Mouse (Mus musculus) spleen, postnatal 0 days (tissue): Measurements from ENCODE around the gene Mtf2. TPM values are rescaled to one million over a fixed set of nuclear protein-coding genes. Genes with fewer than 3 reads are reported as not detected.

ENCODE experiments used
- polyA plus RNA-seq: library from polyadenylated mRNA; unstranded; fragments of >200 nt; fragmentation: Nextera tagmentation; extraction: Ambion mirVana; gene quantifications from 2 replicates; pipeline ENCODE4 v1.2.1, GENCODE M21; 2015

Gene Mtf2
- 49.9 and 58.7 TPM in 2 replicates for polyA plus RNA-seq

DNA sequence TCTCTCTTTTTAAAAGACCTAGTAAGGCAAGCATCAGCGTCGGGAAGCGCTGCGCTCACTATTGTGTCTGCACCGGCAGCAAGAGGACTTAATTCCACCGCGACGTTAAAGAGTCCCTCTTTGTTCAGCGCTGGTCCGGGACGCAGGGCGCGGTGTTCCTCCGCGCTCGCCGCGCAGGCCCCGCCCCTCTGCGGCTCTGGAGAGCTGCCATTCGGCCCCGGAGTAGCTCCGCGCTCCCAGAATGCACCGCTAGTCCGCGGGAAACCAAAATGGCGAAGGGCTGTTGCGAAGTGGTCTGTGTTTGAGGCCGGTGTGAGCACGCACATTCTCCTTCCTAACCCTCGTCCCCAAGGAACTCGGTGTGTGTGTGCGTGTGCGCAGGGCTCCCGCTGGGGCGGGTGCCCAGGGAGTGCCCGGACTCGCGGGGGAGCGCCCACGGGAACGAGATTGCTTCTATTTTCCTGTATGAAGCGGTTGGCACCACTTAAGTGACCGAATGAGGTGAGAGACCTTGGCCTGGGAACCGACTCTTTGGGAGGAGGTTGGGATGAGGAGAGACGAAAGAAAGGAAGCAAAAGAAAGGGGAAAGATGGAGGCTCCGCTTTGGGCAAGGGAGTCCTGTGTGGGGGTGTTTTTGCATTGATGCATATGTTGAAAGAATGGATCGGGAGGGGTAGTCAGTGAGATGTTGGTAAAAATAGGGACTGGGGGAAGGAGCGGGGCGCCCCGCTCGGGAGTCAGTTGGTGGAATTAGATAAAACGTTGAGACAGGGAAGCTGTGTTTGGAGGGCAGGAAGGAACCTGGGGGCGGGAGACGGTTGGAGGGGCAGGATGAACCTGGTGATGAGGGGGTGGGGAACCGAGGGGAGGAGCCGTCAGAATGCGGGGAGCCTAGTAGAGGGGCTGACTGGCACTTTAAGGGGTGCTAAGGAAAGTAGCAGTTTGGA, at the start of gene Mtf2:
Mtf2 (plus strand) TSS at position 210 of the 947 bp plus-strand sequence.

DNA sequence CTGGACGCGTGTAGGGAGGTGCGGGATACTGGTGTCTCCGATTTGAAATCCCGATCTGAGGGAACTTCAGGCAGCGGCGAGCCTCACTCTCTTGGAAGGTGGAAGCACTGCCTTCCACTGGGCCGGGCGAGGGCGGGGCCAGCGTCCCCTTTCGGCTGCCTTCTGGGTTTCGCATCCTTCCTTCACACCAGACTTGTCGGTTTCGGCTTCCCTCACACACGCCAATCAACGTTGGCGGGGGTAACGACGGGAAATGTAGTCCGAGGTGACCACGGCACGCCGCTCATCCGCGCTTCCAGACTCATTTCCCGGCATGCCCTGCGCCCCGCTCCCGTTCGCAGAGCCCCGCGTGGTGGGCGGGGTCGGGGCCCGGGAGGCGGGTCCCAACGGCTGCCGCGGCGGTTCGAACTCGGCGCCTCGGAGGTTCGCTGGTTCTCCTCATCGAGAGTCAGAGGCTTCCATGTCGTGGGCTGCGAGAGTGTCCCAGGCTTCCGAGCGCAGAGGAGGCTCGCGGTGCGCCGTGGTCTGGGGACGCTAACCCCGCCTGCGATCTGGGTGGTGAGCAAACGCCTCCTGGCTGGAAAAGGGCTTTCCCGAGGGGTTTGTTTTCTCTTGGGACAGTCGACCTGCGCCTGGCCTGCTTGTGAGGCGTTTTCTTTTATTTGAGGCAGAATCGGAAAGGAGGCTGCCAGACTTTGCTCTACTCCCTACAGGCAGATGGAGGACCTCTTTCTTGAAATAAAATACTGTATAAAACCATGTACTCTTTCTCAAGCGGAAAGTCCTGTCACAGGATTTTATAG, 67.2 kb downstream of the Mtf2 start, which contains the start of the genes Tmed5 and Ccdc18:
Tmed5 (minus strand) TSS at position 180 of the 803 bp plus-strand sequence.
Ccdc18 (plus strand) TSS at position 435 of the 803 bp plus-strand sequence.

Other genes with a start within 250 kb of the Mtf2 start
- 0.53 and 0.63 TPM in 2 replicates for gene Ube2d2b, start 235.6 kb upstream of the Mtf2 start, polyA plus RNA-seq
- 62.2 and 66.7 TPM in 2 replicates for gene Evi5, start 190.6 kb upstream of the Mtf2 start, polyA plus RNA-seq
- gene Rpl5, start 165.2 kb upstream of the Mtf2 start, polyA plus RNA-seq = 40.6 and 41.4 TPM in 2 replicates
- 22.7 and 24.7 TPM in 2 replicates for gene Fam69a, start 78.6 kb upstream of the Mtf2 start, polyA plus RNA-seq
- gene Tmed5, start 66.9 kb downstream of the Mtf2 start, polyA plus RNA-seq = 28.5 and 32.9 TPM in 2 replicates
- 11.2 and 11.5 TPM in 2 replicates for gene Ccdc18, start 67.2 kb downstream of the Mtf2 start, polyA plus RNA-seq
- gene Dr1, start 203.2 kb downstream of the Mtf2 start, polyA plus RNA-seq = 34.2 and 35.5 TPM in 2 replicates
- 2.9 and 3.2 TPM in 2 replicates for gene Pigg, start 246.9 kb downstream of the Mtf2 start, polyA plus RNA-seq